Mouse (Mus musculus): ENCODE data around the gene Alkbh4. TPM values are rescaled to one million over a fixed set of nuclear protein-coding genes. Genes with fewer than 3 reads are reported as not detected.
"Not testable (repeated sequence)": the region's sequence is repeated elsewhere in the genome, so short reads cannot be mapped to it uniquely, and the experiment has no call there.

Gene Alkbh4
- 10 to 100 TPM; 10.2 to 11.5 TPM for total RNA-seq (2021)
- long read RNA-seq, experiment 1, transcript Alkbh4-201 (3 exons, 1,773 nt), result major isoform, 7 of 14 reads
- long read RNA-seq, experiment 1, partial matches to known transcripts, result 3 of 14 reads
- long read RNA-seq, experiment 1, other reads (novel, unspliced or antisense), result 2 of 14 reads
- long read RNA-seq, experiment 2, partial matches to known transcripts, result 3 of 15 reads
- long read RNA-seq, experiment 2, other reads (novel, unspliced or antisense), result 7 of 15 reads

DNA sequence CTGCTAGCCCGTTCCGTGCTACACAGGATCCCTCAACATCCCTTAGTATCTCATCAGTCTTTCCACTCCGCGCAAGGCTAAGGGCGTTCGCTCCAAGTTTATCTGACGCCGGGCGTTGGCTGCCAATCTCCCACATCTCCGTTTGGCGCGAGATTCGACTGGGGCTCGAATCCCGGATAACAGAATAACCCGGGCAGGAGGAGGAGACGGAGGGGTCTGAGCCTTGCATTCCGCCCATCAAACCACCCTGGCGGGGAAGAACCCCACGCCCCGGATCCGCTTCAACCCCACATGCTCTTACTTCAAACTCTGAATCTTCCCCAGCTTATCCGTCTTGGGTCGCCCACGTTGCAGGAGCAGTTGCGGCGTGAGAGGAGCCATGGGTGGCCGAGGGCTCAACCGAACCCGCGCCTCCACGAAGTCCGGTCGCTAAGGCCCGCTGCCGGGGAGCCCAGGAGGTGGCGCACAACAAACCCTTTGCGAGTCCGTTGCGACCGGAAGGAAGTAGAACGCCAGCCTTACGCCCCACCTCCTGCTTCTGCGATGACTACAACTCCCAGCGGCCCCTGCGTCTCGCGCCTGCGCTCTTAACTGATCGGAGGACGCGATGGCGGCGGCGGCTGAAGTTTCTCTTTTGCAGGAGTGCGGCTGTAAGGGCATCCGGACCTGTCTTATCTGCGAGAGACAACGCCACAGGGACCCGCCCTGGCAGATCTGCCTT is at the start of gene Alkbh4, which contains the start of gene Lrwd1:
TSS of gene Alkbh4 (plus strand) at position 576 of the 721 bp plus-strand sequence.
TSS of gene Lrwd1 (minus strand) at position 504 of the 721 bp plus-strand sequence.
- peak; percentile 75 to 90 for DNase-seq (ENCODE audit: low spot score in 2 of 2)

DNA sequence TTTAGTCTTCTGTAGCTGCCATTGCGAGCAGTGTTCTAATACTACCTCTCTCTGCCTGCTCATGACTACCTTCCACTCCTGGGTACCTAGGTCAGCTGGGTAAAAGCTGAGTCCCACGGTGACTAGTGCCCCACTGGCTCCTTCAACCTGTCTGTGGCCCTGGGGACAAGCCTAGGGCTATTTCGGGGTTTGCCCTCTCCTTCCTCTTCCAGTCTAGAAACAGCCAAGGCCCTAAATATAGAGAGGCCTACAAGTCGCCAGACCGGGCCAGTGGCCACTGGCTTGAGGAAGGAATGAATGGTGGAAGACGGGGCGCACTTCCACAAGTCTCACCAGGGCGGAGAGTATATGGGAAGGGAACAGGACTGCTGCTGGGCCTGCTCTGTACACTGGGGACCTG is 49.7 kb upstream of the Alkbh4 start:
- no peak for DNase-seq (ENCODE audit: low spot score in 2 of 2)

DNA sequence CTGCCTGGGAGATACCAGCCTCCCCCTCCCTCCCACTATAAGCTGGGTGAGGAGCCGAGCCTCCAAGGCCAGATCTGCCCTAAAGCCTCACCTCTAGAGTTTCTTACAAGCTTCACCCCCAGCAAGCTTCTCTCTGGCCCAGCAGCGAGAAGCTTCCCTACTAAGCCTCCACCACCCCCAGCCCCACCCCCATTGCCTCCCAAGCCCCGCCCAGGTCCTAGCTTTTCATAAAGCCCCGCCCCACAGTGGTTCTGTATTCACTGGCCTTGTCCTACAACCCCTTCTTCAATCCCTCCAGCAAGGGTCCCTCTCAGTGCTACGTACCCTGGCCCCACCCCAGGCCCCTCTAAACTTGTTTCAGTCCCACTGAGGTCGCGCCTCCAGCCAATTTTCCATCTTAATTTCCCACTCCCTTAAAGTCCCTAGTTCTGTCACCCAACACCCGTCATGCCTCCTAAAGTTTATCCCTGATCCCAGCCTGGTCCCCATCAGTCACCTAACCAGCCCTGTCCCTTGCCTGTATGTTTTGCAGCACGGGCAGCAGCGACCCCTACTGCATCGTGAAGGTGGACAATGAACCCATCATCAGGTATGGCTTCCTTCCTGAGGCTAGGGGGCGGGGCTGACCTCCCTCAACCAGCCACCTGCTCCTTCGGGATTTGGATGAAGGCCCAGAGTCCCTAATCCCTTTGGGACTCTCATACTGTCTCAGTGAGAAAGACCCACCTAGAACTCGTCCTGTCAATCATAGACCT is 46.9 kb upstream of the Alkbh4 start:
- DNase-seq (ENCODE audit: low spot score in 2 of 2), result no peak

DNA sequence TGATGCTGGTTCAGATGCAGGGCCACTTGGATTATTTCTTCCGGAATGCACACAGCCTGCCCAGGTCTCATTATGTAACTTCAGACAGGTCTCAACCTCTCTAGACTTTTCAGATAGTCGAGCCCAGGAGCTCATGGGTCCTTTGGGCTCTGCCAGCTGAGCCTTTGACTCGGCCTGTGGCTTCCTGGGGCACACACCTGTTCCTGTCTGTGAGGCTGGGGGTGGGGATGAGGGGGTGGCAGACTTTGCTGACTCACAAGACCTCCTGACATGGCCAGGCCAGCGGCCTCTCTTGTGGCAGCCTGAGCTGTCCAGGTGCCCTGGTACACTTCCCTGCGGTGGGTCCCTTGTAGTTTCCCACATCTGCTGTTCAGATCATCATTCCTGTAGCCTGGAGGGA is 44.0 kb upstream of the Alkbh4 start:
- DNase-seq (ENCODE audit: low spot score in 2 of 2), result no peak

DNA sequence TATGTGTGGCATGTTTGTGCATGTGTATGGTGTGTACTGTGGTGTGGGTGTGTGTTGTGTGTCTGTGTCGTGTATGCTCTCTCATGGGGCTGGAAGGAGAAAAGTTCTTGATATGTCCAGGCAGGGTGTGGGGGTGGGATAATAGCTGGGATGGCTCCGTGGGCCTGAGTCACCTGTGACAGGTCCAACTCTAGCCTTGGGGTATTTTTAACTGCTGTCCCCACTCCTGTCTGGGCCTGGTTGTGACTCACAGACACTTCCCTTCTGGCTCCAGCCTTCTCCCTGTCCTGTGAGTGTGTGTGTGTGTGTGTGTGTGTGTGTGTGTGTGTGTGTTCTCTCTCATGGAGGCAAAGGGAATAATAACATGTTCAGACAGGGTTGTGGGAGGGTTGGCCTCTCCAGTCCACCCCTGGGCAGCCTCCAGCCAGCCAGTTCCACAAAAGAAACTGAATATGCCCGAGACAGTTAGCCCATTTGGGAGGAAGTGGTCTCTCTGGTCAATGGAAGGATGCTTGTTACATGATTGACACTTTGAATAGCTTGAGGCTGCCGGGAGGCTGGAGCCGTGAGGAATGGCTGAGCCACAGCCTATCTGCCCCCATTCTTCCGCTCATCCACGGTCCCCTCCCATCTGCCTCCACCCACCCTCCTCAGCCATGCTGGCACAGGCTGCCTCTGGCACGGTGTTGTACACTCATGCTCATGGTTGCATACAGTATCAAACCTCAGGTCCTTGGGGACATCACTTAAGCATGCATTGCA is 41.5 kb upstream of the Alkbh4 start:
- DNase-seq (ENCODE audit: low spot score in 2 of 2), result no peak

DNA sequence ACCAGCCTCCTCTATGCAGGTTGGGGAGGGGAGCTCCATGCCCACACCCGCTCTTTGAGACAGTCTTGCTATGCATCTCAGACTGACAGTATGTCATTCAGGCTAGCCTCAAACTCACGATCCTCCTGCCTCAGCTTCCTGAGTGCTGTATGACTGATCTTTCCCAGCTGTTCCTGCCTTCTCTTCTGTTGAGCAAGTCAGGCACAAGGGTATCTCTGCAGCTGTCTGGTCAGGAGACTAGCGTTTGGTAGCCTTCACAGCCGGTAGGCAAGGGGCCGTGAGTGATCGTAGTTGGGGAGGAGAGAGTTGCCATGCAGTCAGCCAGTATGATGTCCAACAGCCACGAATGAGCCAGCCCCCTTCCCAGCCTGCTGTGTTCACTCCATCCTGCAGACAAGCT is 40.9 kb upstream of the Alkbh4 start:
- no peak for DNase-seq (ENCODE audit: low spot score in 2 of 2)

DNA sequence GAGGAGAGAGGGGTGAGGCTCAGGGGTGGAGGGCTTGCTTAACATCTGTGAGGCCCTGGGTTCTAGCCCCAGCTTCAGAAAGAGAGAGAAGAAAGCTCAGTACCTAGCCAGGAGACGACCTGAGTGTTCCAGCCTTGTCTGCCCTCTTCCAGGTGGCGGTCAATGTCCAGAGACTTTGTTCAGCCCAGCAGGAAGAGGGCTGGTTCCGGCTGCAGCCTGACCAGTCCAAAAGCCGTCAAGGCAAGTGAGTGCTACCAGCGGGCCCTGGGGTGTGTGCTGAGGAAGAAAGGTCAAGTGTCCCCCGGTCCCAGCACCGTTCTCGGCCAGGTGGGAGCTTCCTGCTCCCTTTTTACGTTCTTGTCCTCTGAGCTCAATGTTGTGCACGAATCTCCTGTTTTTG is 37.4 kb upstream of the Alkbh4 start:
- DNase-seq (ENCODE audit: low spot score in 2 of 2), result no peak

DNA sequence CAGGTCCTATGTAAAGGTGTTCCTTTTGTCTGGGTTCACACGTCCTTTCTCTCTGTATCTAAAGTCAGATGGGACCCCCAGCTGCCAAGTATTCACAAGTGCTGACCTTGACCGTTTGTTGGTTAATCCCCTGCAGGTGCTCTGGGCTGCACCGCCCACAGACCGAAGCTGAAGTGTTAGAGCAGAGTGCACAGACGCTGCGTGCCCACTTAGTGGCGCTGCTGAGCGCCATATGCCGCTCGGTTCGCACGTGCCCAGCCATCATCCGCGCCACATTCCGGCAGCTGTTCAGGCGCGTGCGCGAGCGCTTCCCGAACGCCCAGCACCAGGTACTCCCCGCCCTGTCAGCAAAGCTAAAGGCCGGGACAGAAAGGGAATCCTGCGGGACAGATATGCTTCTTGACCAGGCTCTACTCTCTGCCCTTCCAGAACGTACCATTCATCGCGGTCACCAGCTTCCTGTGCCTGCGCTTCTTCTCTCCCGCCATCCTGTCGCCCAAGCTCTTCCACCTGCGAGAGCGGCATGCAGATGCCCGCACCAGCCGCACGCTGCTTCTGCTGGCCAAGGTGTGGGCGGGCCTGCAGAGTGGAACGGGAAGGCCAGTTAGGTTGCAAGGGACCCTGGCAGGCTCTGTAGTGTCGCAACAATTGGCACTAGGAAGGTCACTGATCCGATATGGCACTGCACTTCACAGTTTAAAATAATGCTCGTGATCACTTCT is 33.7 kb upstream of the Alkbh4 start:
- DNase-seq (ENCODE audit: low spot score in 2 of 2), result peak in 1 of 2 experiments; percentile 48

DNA sequence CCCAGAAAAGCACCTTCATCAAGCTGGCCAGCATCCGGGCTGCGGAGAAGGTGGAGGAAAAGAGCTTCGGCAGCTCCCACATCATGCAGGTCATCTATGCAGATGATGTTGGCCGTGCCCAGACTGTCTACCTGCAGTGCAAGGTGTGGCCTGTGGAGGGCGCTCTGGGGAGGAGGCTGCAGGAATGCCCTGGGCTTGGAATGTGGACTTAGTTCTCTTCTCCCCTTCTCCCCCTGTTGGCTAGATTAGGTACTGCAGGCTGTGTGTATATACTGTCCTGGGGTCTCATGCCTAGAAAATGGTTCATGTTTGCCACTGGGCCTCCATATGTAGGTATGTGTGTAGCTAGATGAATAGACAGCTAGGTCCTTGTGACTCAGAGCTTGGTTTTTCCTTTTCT is 31.4 kb upstream of the Alkbh4 start:
- DNase-seq (ENCODE audit: low spot score in 2 of 2), result no peak

DNA sequence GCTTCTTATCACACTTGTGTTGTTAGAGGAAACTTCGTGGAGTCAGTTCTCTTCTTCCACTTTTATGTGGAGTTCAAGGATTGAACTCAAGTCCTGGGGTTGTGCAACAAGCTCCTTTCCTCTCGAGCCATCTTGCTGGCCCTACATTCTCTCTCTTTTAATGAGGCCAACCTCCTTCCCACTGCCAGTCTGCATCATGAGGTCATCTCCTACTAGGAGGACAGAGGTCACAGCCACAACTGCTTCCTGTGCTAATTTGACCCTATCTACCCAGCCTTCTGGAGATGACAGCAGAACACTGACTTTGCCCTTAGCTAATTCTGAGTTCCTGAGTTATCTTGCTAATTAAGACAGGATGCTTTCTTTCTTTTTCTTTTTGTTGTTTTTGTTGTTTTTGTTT is 27.5 kb upstream of the Alkbh4 start:
- no peak for DNase-seq (ENCODE audit: low spot score in 2 of 2)

DNA sequence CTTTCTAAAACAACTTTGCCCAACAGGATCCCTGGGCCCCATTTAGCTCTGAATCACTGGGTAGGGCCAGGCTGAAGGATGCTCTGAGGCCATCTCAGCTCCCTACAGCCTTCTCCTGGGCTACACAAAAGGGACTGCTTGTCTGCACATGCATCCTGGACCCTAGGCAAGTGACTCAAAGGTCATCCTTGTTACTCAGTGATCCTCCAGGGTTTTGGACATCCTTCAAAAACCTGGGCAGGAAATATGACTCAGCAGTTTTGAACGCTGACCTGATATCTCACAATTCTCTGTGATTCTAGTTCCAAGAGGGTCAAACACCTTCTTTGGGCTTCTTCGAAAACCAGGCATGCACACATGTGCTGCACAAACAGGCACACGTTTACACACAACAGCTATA is 26.9 kb upstream of the Alkbh4 start:
- no peak for DNase-seq (ENCODE audit: low spot score in 2 of 2)

DNA sequence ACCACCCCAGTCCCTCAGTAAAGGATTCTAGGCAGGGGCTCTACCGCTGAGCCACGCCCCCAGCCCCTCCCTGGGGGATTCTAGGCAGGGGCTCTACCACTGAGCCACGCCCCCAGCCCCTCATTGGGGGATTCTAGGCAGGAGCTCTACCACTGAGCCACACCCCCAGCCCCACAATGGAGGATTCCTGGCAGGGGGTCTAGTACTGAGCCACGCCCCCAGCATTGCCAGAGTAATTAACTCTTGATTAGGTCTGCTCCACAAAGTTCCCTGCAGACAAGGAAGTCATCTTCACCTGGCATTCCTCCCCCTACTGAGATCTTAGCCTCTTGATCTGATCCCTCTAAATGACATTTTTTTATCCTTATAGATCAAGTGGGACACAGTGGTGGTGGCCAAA is 22.4 kb upstream of the Alkbh4 start:
- DNase-seq (ENCODE audit: low spot score in 2 of 2), result not testable (repeated sequence)

DNA sequence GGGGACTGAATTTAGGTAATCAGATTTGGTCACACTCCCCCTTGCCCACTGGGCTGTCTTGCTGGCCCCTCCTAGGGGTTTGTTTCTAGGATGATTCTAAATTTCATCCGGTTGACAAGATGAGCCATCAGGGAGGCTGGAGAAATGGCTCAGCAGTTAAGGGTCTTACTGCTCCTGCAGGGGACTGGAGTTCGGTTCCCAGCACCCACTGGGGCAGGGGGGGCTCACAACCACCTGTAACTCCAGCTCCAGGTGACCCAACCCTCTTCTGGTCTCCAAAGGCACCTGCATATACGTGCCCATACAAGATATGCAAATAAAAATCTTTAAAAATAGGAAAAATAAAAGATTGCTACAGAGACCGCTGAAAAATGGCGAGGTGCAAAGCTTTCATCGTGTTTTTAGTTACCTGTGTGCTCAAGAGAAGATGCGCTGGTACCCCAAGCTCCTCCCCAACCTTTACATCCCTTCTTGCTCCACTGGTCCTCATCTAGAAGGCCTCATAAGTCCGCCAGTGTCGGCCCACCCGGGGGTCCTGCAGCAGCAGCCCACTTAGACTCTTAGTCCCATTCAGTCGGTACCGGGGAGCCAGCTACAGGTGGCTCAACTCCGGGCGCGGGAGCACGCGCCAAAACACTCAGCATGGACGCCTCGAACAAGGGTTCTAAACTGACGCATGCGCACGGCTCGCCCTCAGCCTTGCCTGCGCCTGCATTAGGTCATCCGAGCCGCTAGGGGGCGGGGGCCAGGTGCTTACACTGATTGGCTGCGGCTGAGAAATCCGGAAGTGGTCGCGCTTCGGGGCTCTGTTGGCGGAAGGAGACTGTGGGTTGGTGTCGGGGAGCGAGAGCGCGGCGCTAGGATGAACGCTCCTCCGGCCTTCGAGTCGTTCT is 19.8 kb upstream of the Alkbh4 start, which contains the start of gene Polr2j:
TSS of gene Polr2j (plus strand) at position 741 of the 893 bp plus-strand sequence.
- peak; percentile 93 to 98 for DNase-seq (ENCODE audit: low spot score in 2 of 2)

DNA sequence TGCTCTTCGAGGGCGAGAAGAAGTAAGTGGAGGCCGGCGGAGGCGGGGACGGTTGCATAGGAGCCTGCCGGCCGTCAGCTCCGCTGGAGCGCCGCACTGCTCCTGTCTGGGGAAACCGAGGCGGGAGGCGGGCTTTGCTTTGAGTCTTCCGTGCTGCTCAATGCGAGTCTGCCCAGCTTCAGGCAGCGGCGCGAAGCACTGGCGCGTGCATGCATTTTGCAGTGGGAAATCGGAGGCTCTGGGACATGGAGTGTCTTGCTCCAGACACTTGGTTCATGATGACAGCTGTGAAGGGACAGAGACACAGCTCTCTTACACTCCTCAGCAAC is 19.2 kb upstream of the Alkbh4 start:
- DNase-seq (ENCODE audit: low spot score in 2 of 2), result no peak

DNA sequence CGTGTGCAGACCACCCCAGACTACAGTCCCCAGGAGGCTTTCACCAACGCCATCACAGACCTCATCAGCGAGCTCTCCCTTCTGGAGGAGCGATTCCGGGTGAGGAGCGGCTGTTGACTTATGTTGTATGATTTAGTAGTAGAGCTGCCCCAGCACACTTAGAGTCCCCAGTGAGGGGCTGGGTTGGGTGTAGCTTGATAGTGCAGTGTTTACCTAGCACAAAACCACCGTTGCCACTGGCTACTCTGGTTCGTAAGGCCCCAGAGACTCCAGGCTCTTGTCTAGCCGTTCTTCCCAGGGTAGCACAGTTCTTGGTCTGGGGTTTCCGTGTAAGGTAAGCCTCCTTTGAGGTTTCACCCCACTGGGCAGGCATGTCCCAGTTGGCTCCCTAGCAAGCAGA is 13.8 kb upstream of the Alkbh4 start:
- DNase-seq (ENCODE audit: low spot score in 2 of 2), result no peak

DNA sequence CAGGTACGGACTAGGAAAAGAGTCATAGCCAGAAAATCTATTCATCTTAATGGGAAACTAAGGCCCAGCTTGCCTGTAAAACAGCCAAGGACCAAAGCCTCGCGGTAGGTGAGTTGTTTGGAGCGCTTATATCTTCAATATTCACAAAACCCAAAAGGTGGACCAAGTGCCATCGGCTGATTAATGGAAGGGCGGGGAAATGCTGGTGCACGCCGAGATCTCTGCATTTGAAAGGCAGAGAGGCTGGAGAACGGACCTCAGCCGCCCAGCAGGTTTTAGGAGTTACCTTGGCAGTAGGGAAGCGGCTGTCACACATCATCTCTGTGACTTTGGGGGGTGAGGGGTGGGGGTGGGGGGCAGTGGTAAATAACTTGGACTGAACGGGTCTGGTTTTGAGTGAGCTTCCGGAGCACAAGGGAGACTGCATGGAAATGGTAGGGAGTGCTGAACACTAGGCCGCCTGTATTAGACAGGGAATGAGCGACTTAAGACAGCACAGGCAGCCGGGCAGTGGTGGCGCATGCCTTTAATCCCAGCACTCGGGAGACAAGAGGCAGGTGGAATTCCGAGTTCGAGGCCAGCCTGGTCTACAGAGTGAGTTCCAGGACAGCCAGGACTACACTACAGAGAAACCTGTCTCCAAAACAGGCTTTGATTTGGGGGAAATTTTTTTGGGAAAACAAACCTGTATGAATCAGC is 495 bp downstream of the Alkbh4 start:
- DNase-seq (ENCODE audit: low spot score in 2 of 2), result no peak

DNA sequence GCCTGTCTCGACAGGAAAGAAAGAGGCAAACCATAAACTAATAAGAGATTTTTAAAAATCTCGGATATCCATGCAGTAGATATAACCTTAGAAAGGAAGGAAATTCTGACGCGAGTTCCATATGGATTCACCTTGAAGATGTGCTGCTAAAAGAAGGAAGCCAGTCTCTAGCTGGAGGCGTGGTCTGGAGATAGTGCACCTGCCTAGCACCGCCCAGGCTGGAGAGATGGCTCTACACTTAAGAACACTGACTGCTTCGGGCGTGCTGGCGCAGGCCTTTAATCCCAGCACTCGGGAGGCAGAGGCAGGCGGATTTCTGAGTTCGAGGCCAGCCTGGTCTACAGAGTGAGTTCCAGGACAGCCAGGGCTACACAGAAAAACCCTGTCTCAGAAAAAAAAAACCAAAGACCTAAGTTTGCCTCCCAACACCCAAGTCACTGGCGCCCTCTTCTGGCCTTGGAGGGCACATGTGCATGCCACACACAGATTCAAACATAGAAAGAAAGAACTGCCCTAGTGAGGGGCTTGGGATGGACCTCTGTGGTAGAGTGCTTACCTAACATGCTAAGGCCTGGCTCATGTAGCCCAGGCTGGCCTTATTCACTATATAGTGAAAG is 1.8 kb downstream of the Alkbh4 start:
- peak in 1 of 2 experiments; percentile 35 for DNase-seq (ENCODE audit: low spot score in 2 of 2)

DNA sequence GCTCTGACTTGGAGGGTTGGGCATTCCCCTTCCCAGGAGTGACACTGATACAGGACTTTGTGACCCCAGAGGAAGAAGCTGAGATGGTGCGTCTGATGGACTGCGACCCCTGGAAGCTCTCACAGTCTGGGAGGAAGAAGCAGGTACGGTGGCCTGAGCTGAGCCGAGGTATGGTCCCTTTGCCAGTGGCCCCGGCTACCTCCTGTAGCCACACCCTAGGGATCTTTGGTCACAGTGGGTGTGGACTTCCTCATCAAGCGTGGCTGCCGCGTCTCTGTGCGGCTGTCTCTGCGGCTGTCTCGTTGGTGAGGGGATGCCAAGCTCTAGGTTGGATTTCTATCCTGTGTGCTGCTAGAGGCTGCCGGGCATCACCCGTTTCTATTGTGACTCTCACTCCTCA is 3.4 kb downstream of the Alkbh4 start:
- no peak for DNase-seq (ENCODE audit: low spot score in 2 of 2)

DNA sequence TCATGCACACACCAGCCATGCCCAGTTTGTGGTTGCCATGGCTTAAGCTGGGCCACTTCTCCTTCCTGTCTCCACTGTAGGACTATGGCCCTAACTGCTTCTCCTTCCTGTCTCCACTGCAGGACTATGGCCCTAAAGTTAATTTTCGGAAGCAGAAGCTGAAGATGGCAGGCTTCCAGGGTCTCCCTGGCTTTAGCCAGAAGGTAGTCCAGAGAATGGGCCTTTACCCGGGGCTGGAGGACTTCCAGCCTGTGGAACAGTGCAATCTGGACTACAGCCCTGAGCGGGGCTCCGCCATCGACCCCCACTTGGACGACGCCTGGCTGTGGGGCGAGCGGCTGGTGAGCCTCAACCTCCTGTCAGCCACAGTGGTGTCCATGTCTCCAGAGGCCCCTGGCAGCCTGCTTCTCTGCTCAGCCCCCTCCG is 4.1 kb downstream of the Alkbh4 start:
- DNase-seq (ENCODE audit: low spot score in 2 of 2), result no peak

Data from adrenal gland, postnatal 4 days (tissue).